Mouse (Mus musculus) brain, adult 2 months (tissue): ENCODE measurements around the gene Zc3hav1.

Experiments
- DNase-seq: peaks from one replicate; pipeline ENCODE4 v3.0.0; 2011; ENCODE audit warnings: low read depth, low spot score

Zc3hav1 gene

GRCm38 (mm10) chr6:38297580-38298245 lies 56.7 kb downstream of the Zc3hav1 start:
- no peak for DNase-seq

- no peak for DNase-seq
These were observed 60.7 kb downstream of the Zc3hav1 start for GRCm38 (mm10) chr6:38293708-38294107.

GRCm38 (mm10) chr6:38292871-38293646 lies 61.3 kb downstream of the Zc3hav1 start:
- no peak for DNase-seq

GRCm38 (mm10) chr6:38284422-38284821 lies 70.0 kb downstream of the Zc3hav1 start:
- DNase-seq = no peak

GRCm38 (mm10) chr6:38264466-38264865 lies 89.9 kb downstream of the Zc3hav1 start:
- no peak for DNase-seq

- DNase-seq = peak; percentile 86
These were observed 90.8 kb downstream of the Zc3hav1 start for GRCm38 (mm10) chr6:38263393-38264159.

- no peak for DNase-seq
These were observed 92.5 kb downstream of the Zc3hav1 start for GRCm38 (mm10) chr6:38261877-38262276.

- no peak for DNase-seq
These were observed 96.9 kb downstream of the Zc3hav1 start for GRCm38 (mm10) chr6:38257506-38257905.

GRCm38 (mm10) chr6:38256793-38257192 lies 97.6 kb downstream of the Zc3hav1 start:
- DNase-seq = no peak

GRCm38 (mm10) chr6:38255794-38256193 lies 98.6 kb downstream of the Zc3hav1 start:
- DNase-seq = peak; percentile 61
